Mouse (Mus musculus) stomach, embryonic 14.5 days (tissue): Measurements from ENCODE around the gene Phf23. TPM values are rescaled to one million over a fixed set of nuclear protein-coding genes. Genes with fewer than 3 reads are reported as not detected.

Experiments
- ATAC-seq: fragments of 200-750 bp; cut with Nextera tagmentation; 2 replicates; pipeline ENCODE4 v1.8.0; 2017; ENCODE audit warnings: low read depth, moderate TSS enrichment; ENCODE audit not compliant: insufficient number of reproducible peaks, insufficient read depth, low FRiP score
- H3K27ac ChIP-seq: fragments of 300-500 bp; sonication (generic); 2 replicates; pipeline ENCODE4 v1.5.1; 2014; ENCODE audit warnings: mild to moderate bottlenecking, low read length, moderate library complexity, mixed read lengths
- H3K27me3 ChIP-seq: fragments of 300-500 bp; sonication (generic); 2 replicates; pipeline ENCODE4 v1.6.1; 2014; ENCODE audit warnings: low read length, control low read depth, mixed read lengths; ENCODE audit not compliant: control insufficient read depth, insufficient read depth
- H3K36me3 ChIP-seq: fragments of 300-500 bp; sonication (generic); 2 replicates; pipeline ENCODE4 v1.6.1; 2014; ENCODE audit warnings: mild to moderate bottlenecking, control low read depth, low read length, moderate library complexity, mixed read lengths; ENCODE audit not compliant: control insufficient read depth, insufficient read depth
- H3K4me1 ChIP-seq: fragments of 300-500 bp; sonication (generic); 2 replicates; pipeline ENCODE4 v1.6.1; 2014; ENCODE audit warnings: low read length, control low read depth, mixed read lengths; ENCODE audit not compliant: control insufficient read depth, insufficient read depth
- H3K4me2 ChIP-seq: fragments of 300-500 bp; sonication (generic); replicated peaks from 2 replicates; pipeline ENCODE4 v1.6.1; 2014; ENCODE audit warnings: low read depth, low read length, control low read depth
- H3K4me3 ChIP-seq: fragments of 300-500 bp; sonication (generic); 2 replicates; pipeline ENCODE4 v1.5.1; 2014; ENCODE audit warnings: low read depth, low read length, control low read depth
- H3K9ac ChIP-seq: fragments of 300-500 bp; sonication (generic); replicated peaks from 2 replicates; pipeline ENCODE4 v1.6.1; 2014; ENCODE audit warnings: low read depth, mild to moderate bottlenecking, control low read depth, low read length, moderate library complexity, mixed read lengths
- H3K9me3 ChIP-seq: fragments of 300-500 bp; sonication (generic); 2 replicates; pipeline ENCODE4 v1.6.1; 2016; ENCODE audit warnings: low read depth, low read length, control low read depth; ENCODE audit not compliant: control insufficient read depth
- WGBS: fragments of 180-500 bp; shearing (Covaris S2); extraction: QIAGEN DNeasy Blood & Tissue Kit; methylation state at CpG from one replicate; pipeline ENCODE4 v1.1.7; 2014; 5-methylcytosine and 5-hydroxymethylcytosine counted together
- microRNA counts: library from miRNA; unstranded; fragments of <30 nt; microRNA quantifications from one replicate; lab custom pipeline; 2016
- microRNA-seq: library from miRNA; unstranded; fragments of <30 nt; microRNA quantifications from one replicate; pipeline ENCODE4, GENCODE M21; 2016
- polyA plus RNA-seq: library from polyadenylated mRNA; unstranded; fragments of >200 nt; fragmentation: Nextera tagmentation; extraction: Ambion mirVana; gene quantifications from 2 replicates; pipeline ENCODE4 v1.2.1, GENCODE M21; 2014

Gene Phf23
- polyA plus RNA-seq, 1 experiment from 2014 or later, result 47.9 TPM

- WGBS, result 84% methylated on average over 23 of the region's 23 CpGs
- Histone ChIP-seq H3K4me3 (no peak overlapping the region), H3K9ac (no peak overlapping the region), H3K27ac (no peak overlapping the region), H3K9me3 (no peaks in the 10 kb centered on the region), H3K4me1 (no peaks in the 10 kb centered on the region), H3K36me3 (peaks cover 23% of the 10 kb centered on the region), H3K27me3 (no peaks in the 10 kb centered on the region), H3K4me2 (no peak overlapping the region)
- no peak for ATAC-seq
Observed at GRCm38 (mm10) chr11:70042309-70043085, 46.9 kb downstream of the Phf23 start.

DNA sequence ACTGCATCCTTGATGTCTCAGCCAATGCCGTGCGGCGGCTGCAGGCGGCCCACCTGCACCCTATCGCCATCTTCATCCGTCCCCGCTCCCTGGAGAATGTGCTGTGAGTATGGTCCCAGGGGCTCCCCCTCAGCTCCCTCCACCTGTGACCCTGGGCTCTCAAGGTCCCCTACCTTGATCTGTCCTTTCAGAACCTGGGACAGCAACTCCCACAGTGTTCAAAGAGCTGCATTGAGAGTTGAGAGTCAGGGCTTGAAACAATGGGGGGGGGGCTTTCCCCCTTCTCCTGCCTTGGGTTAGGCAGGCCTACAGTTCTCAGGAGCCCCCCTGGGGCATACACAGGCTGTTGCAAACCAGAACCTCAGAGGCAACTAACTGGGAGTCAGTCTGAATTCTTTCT is 48.1 kb downstream of the Phf23 start:
- Histone ChIP-seq H3K4me3 (no peak overlapping the region), H3K27me3 (no peaks in the 10 kb centered on the region), H3K4me1 (no peaks in the 10 kb centered on the region), H3K4me2 (no peak overlapping the region), H3K9ac (no peak overlapping the region), H3K36me3 (peaks cover 23% of the 10 kb centered on the region), H3K27ac (no peak overlapping the region), H3K9me3 (no peaks in the 10 kb centered on the region)
- no peak for ATAC-seq
- 79% methylated on average over 7 of the region's 7 CpGs for WGBS

- Histone ChIP-seq H3K27ac (no peak overlapping the region), H3K27me3 (no peaks in the 10 kb centered on the region), H3K36me3 (peaks cover 16% of the 10 kb centered on the region), H3K4me3 (no peak overlapping the region), H3K4me2 (no peak overlapping the region), H3K9ac (no peak overlapping the region), H3K9me3 (no peaks in the 10 kb centered on the region), H3K4me1 (no peaks in the 10 kb centered on the region)
- ATAC-seq, result no peak
- WGBS, result 30% methylated on average over 9 of the region's 9 CpGs
Observed at GRCm38 (mm10) chr11:70045435-70045834, 49.9 kb downstream of the Phf23 start.

DNA sequence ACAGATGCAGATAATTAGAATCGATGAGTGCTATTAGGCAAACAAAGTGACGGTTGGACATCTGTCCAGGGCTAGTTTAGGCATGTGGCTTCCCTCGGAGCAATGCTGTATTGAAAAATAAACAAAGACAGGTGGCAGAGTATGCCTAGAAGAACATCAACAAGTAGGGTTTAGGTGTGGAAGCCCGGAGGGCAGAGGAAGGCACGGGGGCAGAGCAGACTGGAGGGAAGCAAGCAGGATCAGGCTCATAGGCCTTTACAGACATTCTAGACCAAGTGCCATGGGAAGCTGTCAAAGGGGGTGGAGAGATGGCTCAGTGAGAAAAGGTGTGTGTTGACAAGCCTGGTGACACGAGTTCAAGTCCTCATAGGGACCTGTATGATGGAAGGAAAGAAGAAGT is 53.8 kb downstream of the Phf23 start:
- no peak for ATAC-seq
- H3K9me3 ChIP-seq, result no peaks in the 10 kb centered on the region
- H3K4me2 ChIP-seq, result no peak overlapping the region
- H3K9ac ChIP-seq, result no peak overlapping the region
- H3K4me3 ChIP-seq, result no peak overlapping the region
- WGBS, result 59% methylated on average over 6 of the region's 6 CpGs
- no peaks in the 10 kb centered on the region for H3K27me3 ChIP-seq
- 0 out of 2 replicates have a peak, but pooled peaks cover 4% of the 10 kb centered on the region for H3K4me1 ChIP-seq
- H3K36me3 ChIP-seq, result no peaks in the 10 kb centered on the region; the same call in 1 of the 2 replicates
- no peak overlapping the region for H3K27ac ChIP-seq

MicroRNAs encoded within 50 kb of the gene (microRNA counts, 519-probe panel; counts per million panel counts)
- microRNA mmu-miR-324-3p (lab: Ali Mortazavi, UCI), result not detected
- 3,138 counts per million, percentile 57 among the panel's probes with 10 or more counts for microRNA mmu-miR-324-5p (lab: Ali Mortazavi, UCI)

Small RNA genes within 50 kb of the gene (microRNA-seq; reads per million reads assigned to microRNA genes)
- gene Gm44349, result not detected
- 3,724 reads per million, percentile 86 among the genes with 10 or more reads in this experiment for gene Mir324

Other genes starting within 250 kb of the Phf23 start
- 39.3 and 43.6 TPM in 2 replicates for gene Polr2a, start 237.1 kb upstream of the Phf23 start, polyA plus RNA-seq
- gene Slc35g3, start 233.8 kb upstream of the Phf23 start, polyA plus RNA-seq, result not detected in 2 replicates
- 3.9 and 4.0 TPM in 2 replicates for gene Zbtb4, start 229.9 kb upstream of the Phf23 start, polyA plus RNA-seq
- gene Chrnb1, start 199.8 kb upstream of the Phf23 start, polyA plus RNA-seq, result 6.7 and 7.5 TPM in 2 replicates
- 2.1 and 3.6 TPM in 2 replicates for gene Fgf11, start 193.9 kb upstream of the Phf23 start, polyA plus RNA-seq
- gene Tmem102, start 190.2 kb upstream of the Phf23 start, polyA plus RNA-seq, result 12.2 and 15.0 TPM in 2 replicates
- not detected in 2 replicates for gene Gm39566, start 180.5 kb upstream of the Phf23 start, polyA plus RNA-seq
- not detected in 2 replicates for gene Spem2, start 177.3 kb upstream of the Phf23 start, polyA plus RNA-seq
- gene Spem1, start 173.6 kb upstream of the Phf23 start, polyA plus RNA-seq, result 0.41 TPM in 1 of 2 replicates, not detected in the other
- gene Nlgn2, start 158.0 kb upstream of the Phf23 start, polyA plus RNA-seq, result 10.6 and 11.9 TPM in 2 replicates
- gene Tmem256, start 157.3 kb upstream of the Phf23 start, polyA plus RNA-seq, result 433 and 495 TPM in 2 replicates
- 102 and 110 TPM in 2 replicates for gene Plscr3, start 149.4 kb upstream of the Phf23 start, polyA plus RNA-seq
- 11.1 TPM in 2 replicates for gene Tnk1, start 137.0 kb upstream of the Phf23 start, polyA plus RNA-seq
- gene Tmem95, start 117.8 kb upstream of the Phf23 start, polyA plus RNA-seq, result not detected in 2 replicates
- gene Kctd11, start 114.4 kb upstream of the Phf23 start, polyA plus RNA-seq, result 5.0 and 5.3 TPM in 2 replicates
- 3.5 and 4.0 TPM in 2 replicates for gene Acap1, start 100.2 kb upstream of the Phf23 start, polyA plus RNA-seq
- gene 2810408A11Rik, start 94.8 kb upstream of the Phf23 start, polyA plus RNA-seq, result 8.5 and 10.4 TPM in 2 replicates
- 12.6 and 12.7 TPM in 2 replicates for gene Neurl4, start 94.7 kb upstream of the Phf23 start, polyA plus RNA-seq
- 71.3 and 80.0 TPM in 2 replicates for gene Gps2, start 81.9 kb upstream of the Phf23 start, polyA plus RNA-seq
- 1,510 and 1,553 TPM in 2 replicates for gene Eif5a, start 73.8 kb upstream of the Phf23 start, polyA plus RNA-seq
- 6.6 and 8.9 TPM in 2 replicates for gene Ybx2, start 60.0 kb upstream of the Phf23 start, polyA plus RNA-seq
- gene Slc2a4, start 47.6 kb upstream of the Phf23 start, polyA plus RNA-seq, result 31.3 and 31.5 TPM in 2 replicates
- gene Cldn7, start 31.0 kb upstream of the Phf23 start, polyA plus RNA-seq, result 196 and 205 TPM in 2 replicates
- 27.2 and 29.5 TPM in 2 replicates for gene Ctdnep1, start 14.6 kb upstream of the Phf23 start, polyA plus RNA-seq
- gene Elp5, start 13.3 kb upstream of the Phf23 start, polyA plus RNA-seq, result 104 and 111 TPM in 2 replicates
- 496 and 523 TPM in 2 replicates for gene Gabarap, start 4.6 kb upstream of the Phf23 start, polyA plus RNA-seq
- gene Dvl2, start 4.8 kb downstream of the Phf23 start, polyA plus RNA-seq, result 29.0 and 29.9 TPM in 2 replicates
- gene Acadvl, start 19.6 kb downstream of the Phf23 start, polyA plus RNA-seq, result 61.3 and 62.7 TPM in 2 replicates
- 12.4 and 13.8 TPM in 2 replicates for gene Dlg4, start 21.2 kb downstream of the Phf23 start, polyA plus RNA-seq
- gene Asgr1, start 58.3 kb downstream of the Phf23 start, polyA plus RNA-seq, result not detected in 2 replicates
- 0.54 TPM in 1 of 2 replicates, not detected in the other for gene Asgr2, start 96.9 kb downstream of the Phf23 start, polyA plus RNA-seq
- 0.25 and 0.29 TPM in 2 replicates for gene Mgl2, start 134.6 kb downstream of the Phf23 start, polyA plus RNA-seq
- gene Clec10a, start 160.4 kb downstream of the Phf23 start, polyA plus RNA-seq, result 0.98 and 1.0 TPM in 2 replicates
- 0.69 and 1.5 TPM in 2 replicates for gene Slc16a11, start 217.0 kb downstream of the Phf23 start, polyA plus RNA-seq
- gene Slc16a13, start 225.3 kb downstream of the Phf23 start, polyA plus RNA-seq, result 5.6 and 8.8 TPM in 2 replicates
- 11.3 and 12.0 TPM in 2 replicates for gene Bcl6b, start 234.0 kb downstream of the Phf23 start, polyA plus RNA-seq
- gene 0610010K14Rik, start 242.1 kb downstream of the Phf23 start, polyA plus RNA-seq, result 164 and 167 TPM in 2 replicates
- 9.2 and 13.3 TPM in 2 replicates for gene Gm21988, start 244.1 kb downstream of the Phf23 start, polyA plus RNA-seq
- 157 and 164 TPM in 2 replicates for gene Rnasek, start 244.1 kb downstream of the Phf23 start, polyA plus RNA-seq